Comparison of ENCODE assay signal across 10 mouse cellular contexts in the genomic region with DNA sequence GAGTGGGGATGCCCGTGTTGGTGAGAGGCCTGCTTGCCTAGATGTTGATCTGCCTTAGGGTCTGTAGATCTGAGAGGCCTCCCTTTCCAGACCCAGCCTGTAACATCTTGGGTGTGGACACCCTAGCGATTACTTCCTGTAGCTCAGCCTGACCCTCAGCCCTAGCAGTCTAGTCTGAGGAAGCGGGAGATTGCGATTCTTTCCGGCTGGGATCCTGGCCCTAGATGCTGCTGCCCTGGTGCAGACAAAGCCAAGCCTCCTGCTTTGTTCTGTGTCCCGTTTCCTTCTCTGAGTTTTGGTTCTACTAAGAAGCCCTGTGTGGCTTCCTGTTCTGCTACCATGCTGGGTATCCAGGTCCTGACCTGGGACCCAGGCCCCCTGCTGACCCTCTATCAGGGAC.
A peak's percentile ranks its signal among the peaks of the same experiment; 100 is the strongest.
DNase-seq lines count a peak whose midpoint lies in the region; ATAC-seq lines count a peak whose summit lies in the region.
"Had no signal": no experiment of that assay in that cellular context is flagged by ENCODE, and none has a peak within 500 bp of the region (broad histone marks: within the 10 kb centered on the region; RNA-seq: fewer than 3 reads in every experiment).

No protein-coding gene starts in this region.

- ATAC-seq in kidney, embryonic 15.5 days (replicated peaks; ENCODE audit: low FRiP score): no peak
- ATAC-seq: forebrain, postnatal 0 days had no signal

- no peaks in the 10 kb centered on the region for H3K36me3 ChIP-seq in kidney, embryonic 15.5 days

- intact Hi-C loops in gastrocnemius, postnatal 36 days (cut with DNase I): no loop called here

- no peaks in the 10 kb centered on the region for H3K9me3 ChIP-seq in kidney, embryonic 15.5 days (replicated peaks)

- H3K9ac ChIP-seq in kidney, embryonic 15.5 days: no peak overlapping the region
- H3K9ac ChIP-seq: forebrain, postnatal 0 days had no signal

- peak overlapping the region; percentile 79 for H3K27ac ChIP-seq in kidney, embryonic 15.5 days

- peaks cover 56% of the 10 kb centered on the region for H3K4me1 ChIP-seq in kidney, embryonic 15.5 days

- H3K4me2 ChIP-seq in kidney, embryonic 15.5 days: no peak overlapping the region

- 38% methylated on average over 6 of the region's 6 CpGs for WGBS in kidney, embryonic 15.5 days

- no peak overlapping the region for H3K4me3 ChIP-seq in kidney, embryonic 15.5 days (replicated peaks)

- H3K27me3 ChIP-seq in kidney, embryonic 15.5 days: no peaks in the 10 kb centered on the region
- H3K27me3 ChIP-seq: CH12.LX had no signal

- peak; percentile 15 for DNase-seq in gastrocnemius, postnatal 10 days
- no peak for DNase-seq in gastrocnemius, postnatal 36 days
- peak; percentile 41 to 74 for DNase-seq in heart, adult 9 months (ENCODE audit: low spot score in 2 of 2)
- DNase-seq in lung, postnatal 4 days: peak; percentile 72 to 85
- DNase-seq in ovary, adult 18-20 months (ENCODE audit: low spot score): no peak
- DNase-seq in frontal cortex, adult 2 months (ENCODE audit: extremely low spot score in 1 of 2, low spot score in 1 of 2): no peak
- no peak for DNase-seq in left cerebral cortex, adult 18-20 months (ENCODE audit: low spot score in 2 of 2)
- DNase-seq: forebrain, postnatal 0 days had no signal

Comparison
In these comparisons a context has a peak if more than half of its experiments do, and no peak if none do; other contexts are left out.
1. DNase-seq: peak in gastrocnemius, postnatal 10 days (single experiment), heart, adult 9 months (2 of 2) and lung, postnatal 4 days (2 of 2); none in gastrocnemius, postnatal 36 days (0 of 2), ovary, adult 18-20 months (single experiment), frontal cortex, adult 2 months (0 of 2) and left cerebral cortex, adult 18-20 months (0 of 2).